Mouse (Mus musculus): Measurements from ENCODE around the gene Gm10577.

- TF ChIP-seq HCFC1 (IDR thresholded peaks at IDR 0.05; ENCODE audit: low read depth, low read length) (no peak), CTCF (conservative IDR thresholded peaks at IDR 0.05 in 1 of 2, IDR thresholded peaks at IDR 0.05 in 1 of 2; ENCODE audit: low read depth in 2 of 2, low read length in 2 of 2) (no peak), ETS1 (conservative IDR thresholded peaks at IDR 0.05; ENCODE audit: low read depth, low read length) (no peak), POLR2A (IDR thresholded peaks at IDR 0.05; ENCODE audit: low read depth, low read length) (no peak), USF1 (IDR thresholded peaks at IDR 0.05; ENCODE audit: low read depth, low read length) (no peak), CHD2 (IDR thresholded peaks at IDR 0.05; ENCODE audit: low read length) (no peak), NELFE (IDR thresholded peaks at IDR 0.05; ENCODE audit: low read depth, low read length) (no peak), SIN3A (IDR thresholded peaks at IDR 0.05; ENCODE audit: low read length) (no peak), EP300 (IDR thresholded peaks at IDR 0.05; ENCODE audit: low read length) (no peak), BHLHE40 (IDR thresholded peaks at IDR 0.05; ENCODE audit: low read depth, low read length) (no peak), E2F4 (IDR thresholded peaks at IDR 0.05; ENCODE audit: insufficient replicate concordance, low read depth, low read length) (no peak), IRF4 (IDR thresholded peaks at IDR 0.05; ENCODE audit: low read depth, low read length) (no peak), MAX (IDR thresholded peaks at IDR 0.05; ENCODE audit: low read length) (no peak), USF2 (conservative IDR thresholded peaks at IDR 0.05; ENCODE audit: low read depth, low read length) (no peak)
Observed at GRCm38 (mm10) chr4:100994442-100995255, 25.8 kb downstream of the Gm10577 start.

Measured in CH12.LX (cell line).